Mouse (Mus musculus): ENCODE results near the gene Zscan2. TPM values are rescaled to one million over a fixed set of nuclear protein-coding genes. Genes with fewer than 3 reads are reported as not detected.
A peak's percentile ranks its signal among the peaks of the same experiment; 100 is the strongest.

Zscan2 gene
- polyA plus RNA-seq, 1 experiment from 2014 or later: 5.7 TPM

- WGBS: 81% methylated on average over 5 of the region's 5 CpGs
- Histone ChIP-seq H3K27ac (ENCODE audit: low read length) (no peak overlapping the region), H3K27me3 (replicated peaks; ENCODE audit: control insufficient read depth, insufficient read depth, low read length) (no peaks in the 10 kb centered on the region), H3K4me3 (replicated peaks; ENCODE audit: low read length) (no peak overlapping the region), H3K4me2 (ENCODE audit: low read length) (no peak overlapping the region), H3K9ac (replicated peaks; ENCODE audit: low read depth, low read length) (no peak overlapping the region), H3K36me3 (ENCODE audit: control insufficient read depth, insufficient read depth) (no peaks in the 10 kb centered on the region), H3K9me3 (ENCODE audit: control insufficient read depth, low read length) (no peaks in the 10 kb centered on the region), H3K4me1 (replicated peaks; ENCODE audit: control insufficient read depth, insufficient read depth, low read length) (no peaks in the 10 kb centered on the region)
- ATAC-seq: no peak
Measured at GRCm38 (mm10) chr7:80850520-80850919, 10.2 kb upstream of the Zscan2 start.

DNA sequence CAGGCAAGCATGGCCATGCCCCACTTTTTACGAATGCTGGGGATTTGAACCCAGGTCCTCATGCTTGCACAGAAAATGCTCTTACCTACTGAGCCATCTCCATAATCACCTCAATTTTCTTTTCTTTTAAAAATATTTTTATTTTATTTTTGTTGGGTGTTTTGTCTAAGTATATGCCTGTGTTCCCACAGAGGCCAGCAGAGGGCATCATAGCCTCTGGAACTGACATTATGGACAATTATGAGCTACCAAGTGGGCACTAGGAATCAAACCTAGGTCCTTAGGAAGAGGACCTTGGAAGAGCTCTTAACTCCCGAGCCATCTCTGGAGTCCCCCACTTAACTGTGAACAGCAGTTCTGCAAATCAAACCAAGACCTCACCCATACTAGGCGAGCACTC is 7.5 kb upstream of the Zscan2 start:
- Histone ChIP-seq H3K27me3 (replicated peaks; ENCODE audit: control insufficient read depth, insufficient read depth, low read length) (no peaks in the 10 kb centered on the region), H3K9ac (replicated peaks; ENCODE audit: low read depth, low read length) (no peak overlapping the region), H3K27ac (ENCODE audit: low read length) (no peak overlapping the region), H3K4me2 (ENCODE audit: low read length) (no peak overlapping the region), H3K9me3 (ENCODE audit: control insufficient read depth, low read length) (no peaks in the 10 kb centered on the region), H3K4me1 (replicated peaks; ENCODE audit: control insufficient read depth, insufficient read depth, low read length) (no peaks in the 10 kb centered on the region), H3K36me3 (ENCODE audit: control insufficient read depth, insufficient read depth) (no peaks in the 10 kb centered on the region), H3K4me3 (replicated peaks; ENCODE audit: low read length) (no peak overlapping the region)
- ATAC-seq: no peak
- 99% methylated on average over 3 of the region's 3 CpGs for WGBS

DNA sequence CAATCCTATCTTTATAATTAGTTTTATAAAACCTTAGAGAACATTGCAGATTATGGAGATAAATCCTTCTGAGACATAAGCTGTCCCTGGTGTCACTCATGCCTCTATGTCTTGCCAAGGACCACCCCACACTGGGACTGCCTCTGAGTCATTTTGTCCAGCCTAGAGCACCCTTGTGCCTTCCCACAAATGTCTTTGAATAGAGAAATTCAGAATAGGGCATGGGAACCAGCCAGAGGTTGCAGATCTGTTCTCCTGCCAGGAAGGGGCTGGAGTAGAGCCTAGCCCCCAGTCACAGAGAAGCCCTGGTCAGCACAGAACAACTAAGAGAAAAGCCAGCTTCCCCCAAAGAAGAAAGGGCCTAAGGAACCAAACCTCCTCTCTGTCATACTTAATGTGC is 5.4 kb upstream of the Zscan2 start:
- H3K27me3 ChIP-seq (replicated peaks; ENCODE audit: control insufficient read depth, insufficient read depth, low read length): no peaks in the 10 kb centered on the region
- H3K36me3 ChIP-seq (ENCODE audit: control insufficient read depth, insufficient read depth): no peaks in the 10 kb centered on the region
- H3K27ac ChIP-seq (ENCODE audit: low read length): no peak overlapping the region
- H3K9ac ChIP-seq (replicated peaks; ENCODE audit: low read depth, low read length): no peak overlapping the region
- H3K4me2 ChIP-seq (ENCODE audit: low read length): no peak overlapping the region
- no peak for ATAC-seq
- H3K4me1 ChIP-seq (replicated peaks; ENCODE audit: control insufficient read depth, insufficient read depth, low read length): 0 out of 2 replicates have a peak, but pooled peaks cover 2% of the 10 kb centered on the region
- H3K9me3 ChIP-seq (ENCODE audit: control insufficient read depth, low read length): no peaks in the 10 kb centered on the region
- no peak overlapping the region for H3K4me3 ChIP-seq (replicated peaks; ENCODE audit: low read length)

DNA sequence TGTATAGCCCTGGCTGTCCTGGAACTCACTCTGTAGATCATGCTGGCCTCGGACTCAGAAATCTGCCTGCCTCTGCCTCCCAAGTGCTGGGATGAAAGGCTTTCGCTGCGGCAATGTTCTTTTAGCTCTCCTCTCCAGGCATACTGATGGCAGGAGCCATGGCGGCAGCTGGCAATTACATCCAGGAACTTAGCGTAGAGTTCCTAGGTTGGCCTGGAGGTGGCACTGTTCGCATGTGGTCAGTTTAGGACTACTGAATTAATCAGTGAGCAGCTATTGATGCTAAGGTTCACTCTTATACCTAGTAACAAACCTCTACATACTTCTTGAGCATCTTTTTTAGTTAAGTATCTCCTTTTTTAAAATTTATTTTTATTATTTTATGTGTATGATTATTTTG is 3.5 kb upstream of the Zscan2 start:
- H3K9me3 ChIP-seq (ENCODE audit: control insufficient read depth, low read length): no peaks in the 10 kb centered on the region
- WGBS: 31% methylated on average over 6 of the region's 6 CpGs
- H3K27me3 ChIP-seq (replicated peaks; ENCODE audit: control insufficient read depth, insufficient read depth, low read length): no peaks in the 10 kb centered on the region
- H3K4me2 ChIP-seq (ENCODE audit: low read length): no peak overlapping the region
- H3K9ac ChIP-seq (replicated peaks; ENCODE audit: low read depth, low read length): no peak overlapping the region
- no peaks in the 10 kb centered on the region for H3K36me3 ChIP-seq (ENCODE audit: control insufficient read depth, insufficient read depth)
- peaks cover 9% of the 10 kb centered on the region for H3K4me1 ChIP-seq (replicated peaks; ENCODE audit: control insufficient read depth, insufficient read depth, low read length)
- no peak overlapping the region for H3K4me3 ChIP-seq (replicated peaks; ENCODE audit: low read length)
- no peak for ATAC-seq
- no peak overlapping the region for H3K27ac ChIP-seq (ENCODE audit: low read length)

- peak overlapping the region; percentile 73 for H3K4me2 ChIP-seq (ENCODE audit: low read length)
- under 1% methylated on average over 13 of the region's 13 CpGs for WGBS
- H3K36me3 ChIP-seq (ENCODE audit: control insufficient read depth, insufficient read depth): 0 out of 2 replicates have a peak, but pooled peaks cover 2% of the 10 kb centered on the region
- H3K9me3 ChIP-seq (ENCODE audit: control insufficient read depth, low read length): no peaks in the 10 kb centered on the region
- H3K27me3 ChIP-seq (replicated peaks; ENCODE audit: control insufficient read depth, insufficient read depth, low read length): no peaks in the 10 kb centered on the region
- peak overlapping the region; percentile 67 for H3K9ac ChIP-seq (replicated peaks; ENCODE audit: low read depth, low read length)
- peak overlapping the region; percentile 60 for H3K4me3 ChIP-seq (replicated peaks; ENCODE audit: low read length)
- peak overlapping the region; percentile 25; the same call in 1 of the 2 replicates for H3K27ac ChIP-seq (ENCODE audit: low read length)
- peaks cover 36% of the 10 kb centered on the region for H3K4me1 ChIP-seq (replicated peaks; ENCODE audit: control insufficient read depth, insufficient read depth, low read length)
- peak; percentile 71 for ATAC-seq
Measured at GRCm38 (mm10) chr7:80860227-80860626, 493 bp upstream of the Zscan2 start.

DNA sequence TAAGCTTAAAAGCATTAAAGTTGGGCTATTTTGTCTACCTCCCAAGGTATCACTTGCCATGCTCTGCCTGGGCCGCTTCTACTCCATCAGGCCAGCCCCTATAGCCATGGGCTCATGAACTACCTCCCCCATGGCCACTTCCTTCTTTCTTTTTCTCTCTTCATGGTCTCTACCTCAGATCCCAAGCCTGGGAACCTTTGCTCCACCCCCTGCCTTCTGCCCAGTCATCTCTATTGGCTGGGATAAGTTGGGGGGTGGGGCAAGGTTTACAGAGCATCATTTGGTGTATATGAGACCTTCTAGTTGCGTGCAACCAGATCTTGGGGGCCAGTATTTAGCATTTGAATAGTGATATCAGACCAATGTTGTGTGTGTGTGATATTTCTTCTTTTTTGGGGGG is 1.8 kb downstream of the Zscan2 start:
- Histone ChIP-seq H3K36me3 (ENCODE audit: control insufficient read depth, insufficient read depth) (peaks cover 7% of the 10 kb centered on the region; the same call in 1 of the 2 replicates), H3K4me2 (ENCODE audit: low read length) (peak overlapping the region; percentile 87), H3K4me1 (replicated peaks; ENCODE audit: control insufficient read depth, insufficient read depth, low read length) (peaks cover 36% of the 10 kb centered on the region), H3K4me3 (replicated peaks; ENCODE audit: low read length) (no peak overlapping the region), H3K9me3 (ENCODE audit: control insufficient read depth, low read length) (no peaks in the 10 kb centered on the region), H3K27ac (ENCODE audit: low read length) (no peak overlapping the region), H3K27me3 (replicated peaks; ENCODE audit: control insufficient read depth, insufficient read depth, low read length) (no peaks in the 10 kb centered on the region), H3K9ac (replicated peaks; ENCODE audit: low read depth, low read length) (no peak overlapping the region)
- ATAC-seq: no peak
- WGBS: 83% methylated on average over 2 of the region's 2 CpGs

DNA sequence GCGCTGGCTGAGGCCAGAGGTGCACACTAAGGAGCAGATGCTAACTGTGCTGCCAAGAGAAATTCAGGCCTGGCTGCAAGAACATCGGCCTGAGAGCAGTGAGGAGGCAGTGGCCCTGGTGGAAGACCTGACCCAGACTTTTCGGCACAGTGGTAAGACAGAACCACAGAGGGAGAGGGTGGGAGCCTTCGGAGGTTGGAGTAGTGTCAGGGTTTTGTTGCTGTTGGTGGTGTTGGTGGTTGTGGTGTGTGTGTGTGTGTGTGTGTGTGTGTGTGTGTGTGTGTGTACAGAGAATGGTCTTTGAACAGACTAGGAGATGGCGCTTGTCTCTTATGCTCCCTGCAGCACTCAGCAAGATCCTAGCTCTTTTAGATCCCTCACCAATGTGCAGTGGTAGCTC is 2.8 kb downstream of the Zscan2 start:
- Histone ChIP-seq H3K4me3 (replicated peaks; ENCODE audit: low read length) (no peak overlapping the region), H3K27ac (ENCODE audit: low read length) (no peak overlapping the region), H3K4me2 (ENCODE audit: low read length) (peak overlapping the region; percentile 10), H3K4me1 (replicated peaks; ENCODE audit: control insufficient read depth, insufficient read depth, low read length) (peaks cover 36% of the 10 kb centered on the region), H3K36me3 (ENCODE audit: control insufficient read depth, insufficient read depth) (peaks cover 16% of the 10 kb centered on the region), H3K9me3 (ENCODE audit: control insufficient read depth, low read length) (no peaks in the 10 kb centered on the region), H3K9ac (replicated peaks; ENCODE audit: low read depth, low read length) (no peak overlapping the region), H3K27me3 (replicated peaks; ENCODE audit: control insufficient read depth, insufficient read depth, low read length) (no peaks in the 10 kb centered on the region)
- ATAC-seq: no peak
- 87% methylated on average over 5 of the region's 5 CpGs for WGBS

DNA sequence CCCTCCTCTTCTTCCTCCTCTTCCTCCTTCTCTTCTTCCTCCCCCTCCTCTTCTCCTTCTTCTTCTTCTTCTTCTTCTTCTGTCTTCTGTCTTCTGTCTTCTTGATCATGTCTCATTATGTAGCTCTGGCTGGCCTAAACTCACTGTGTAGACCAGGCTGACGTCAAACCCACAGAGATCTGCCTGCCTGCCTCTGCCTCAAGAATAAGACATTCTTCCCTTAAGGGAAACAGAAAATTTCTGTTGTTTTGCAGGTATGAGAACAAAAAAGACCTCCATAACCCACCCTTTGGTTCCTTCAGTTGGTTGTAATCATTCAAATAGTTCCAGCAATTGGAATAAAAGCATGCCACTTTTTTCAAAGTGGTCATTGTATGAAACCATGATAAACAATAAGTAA is 3.4 kb downstream of the Zscan2 start:
- Histone ChIP-seq H3K9me3 (ENCODE audit: control insufficient read depth, low read length) (no peaks in the 10 kb centered on the region), H3K4me2 (ENCODE audit: low read length) (peak overlapping the region; percentile 10; the same call in 1 of the 2 replicates), H3K27me3 (replicated peaks; ENCODE audit: control insufficient read depth, insufficient read depth, low read length) (no peaks in the 10 kb centered on the region), H3K36me3 (ENCODE audit: control insufficient read depth, insufficient read depth) (peaks cover 19% of the 10 kb centered on the region), H3K4me3 (replicated peaks; ENCODE audit: low read length) (no peak overlapping the region), H3K4me1 (replicated peaks; ENCODE audit: control insufficient read depth, insufficient read depth, low read length) (peaks cover 36% of the 10 kb centered on the region), H3K27ac (ENCODE audit: low read length) (no peak overlapping the region), H3K9ac (replicated peaks; ENCODE audit: low read depth, low read length) (no peak overlapping the region)
- ATAC-seq: no peak
- 89% methylated on average over 1 of the region's 1 CpGs for WGBS

DNA sequence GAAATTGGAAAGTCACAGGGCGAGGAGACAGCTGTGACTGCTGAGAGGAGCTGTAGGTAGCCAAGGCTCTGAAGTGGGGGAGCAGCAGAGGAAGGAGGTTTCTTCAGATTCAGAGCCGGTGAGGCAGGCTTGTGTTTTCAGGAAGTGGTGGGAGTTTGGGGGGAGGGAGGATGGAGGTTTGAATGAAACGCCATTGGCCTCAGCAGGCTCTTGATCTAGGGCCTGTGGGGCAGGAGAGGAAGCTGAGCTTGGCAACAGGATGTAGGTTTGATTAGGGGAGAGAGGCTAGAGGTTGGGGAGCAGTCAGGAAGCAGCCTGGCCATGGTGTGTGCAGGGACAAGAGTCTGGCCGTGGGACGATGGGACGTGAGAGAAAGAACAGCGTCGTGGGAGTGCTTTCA is 4.1 kb downstream of the Zscan2 start:
- Histone ChIP-seq H3K27ac (ENCODE audit: low read length) (no peak overlapping the region), H3K36me3 (ENCODE audit: control insufficient read depth, insufficient read depth) (peaks cover 20% of the 10 kb centered on the region), H3K4me3 (replicated peaks; ENCODE audit: low read length) (no peak overlapping the region), H3K4me2 (ENCODE audit: low read length) (no peak overlapping the region), H3K27me3 (replicated peaks; ENCODE audit: control insufficient read depth, insufficient read depth, low read length) (no peaks in the 10 kb centered on the region), H3K9me3 (ENCODE audit: control insufficient read depth, low read length) (no peaks in the 10 kb centered on the region), H3K4me1 (replicated peaks; ENCODE audit: control insufficient read depth, insufficient read depth, low read length) (peaks cover 36% of the 10 kb centered on the region), H3K9ac (replicated peaks; ENCODE audit: low read depth, low read length) (no peak overlapping the region)
- WGBS: 92% methylated on average over 8 of the region's 8 CpGs
- ATAC-seq: no peak

DNA sequence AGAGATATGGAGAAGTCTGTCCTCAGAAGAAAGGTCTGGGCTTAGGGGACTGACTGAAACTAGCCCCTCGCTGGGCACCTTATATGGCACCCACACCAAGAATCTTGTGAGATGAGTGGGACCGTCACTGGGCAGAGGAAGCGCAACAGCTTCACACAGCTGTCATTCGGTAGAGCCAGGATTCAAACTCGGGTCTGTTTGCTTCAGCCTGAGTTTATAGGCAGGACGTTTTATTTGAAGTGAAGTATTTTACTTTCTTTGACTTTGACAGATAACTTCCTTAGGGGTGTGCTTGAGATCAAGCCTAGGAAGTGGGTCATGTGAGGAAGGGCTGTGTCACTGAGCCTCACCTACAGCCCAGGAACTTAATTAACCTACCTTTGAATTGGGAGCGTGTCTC is 4.8 kb downstream of the Zscan2 start:
- H3K9ac ChIP-seq (replicated peaks; ENCODE audit: low read depth, low read length): no peak overlapping the region
- no peaks in the 10 kb centered on the region for H3K9me3 ChIP-seq (ENCODE audit: control insufficient read depth, low read length)
- WGBS: 91% methylated on average over 7 of the region's 7 CpGs
- H3K4me3 ChIP-seq (replicated peaks; ENCODE audit: low read length): no peak overlapping the region
- no peak for ATAC-seq
- H3K27ac ChIP-seq (ENCODE audit: low read length): no peak overlapping the region
- H3K4me1 ChIP-seq (replicated peaks; ENCODE audit: control insufficient read depth, insufficient read depth, low read length): peaks cover 34% of the 10 kb centered on the region
- H3K4me2 ChIP-seq (ENCODE audit: low read length): no peak overlapping the region
- no peaks in the 10 kb centered on the region for H3K27me3 ChIP-seq (replicated peaks; ENCODE audit: control insufficient read depth, insufficient read depth, low read length)
- H3K36me3 ChIP-seq (ENCODE audit: control insufficient read depth, insufficient read depth): peaks cover 24% of the 10 kb centered on the region
